In the genomic region with DNA sequence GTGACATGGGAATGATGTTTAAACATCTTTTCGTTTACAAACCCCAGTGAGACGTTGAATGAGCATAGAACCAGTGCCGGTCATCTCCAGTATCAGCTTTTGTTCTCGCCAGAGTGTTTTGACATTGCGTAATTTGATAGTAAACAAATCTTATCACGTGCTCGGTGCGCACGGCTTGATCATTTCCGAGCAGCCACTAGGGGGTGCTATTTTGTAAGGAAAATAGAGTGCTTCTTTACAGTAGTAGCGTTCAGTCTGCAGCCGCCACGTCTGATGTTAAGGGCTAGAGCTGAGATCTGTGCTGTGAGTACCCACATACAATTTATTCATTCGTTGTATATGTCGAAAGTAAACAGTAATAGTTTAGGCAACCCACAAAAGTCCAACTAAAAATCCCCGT, we compare ENCODE assay signal across 8 mouse cellular contexts.
DNase-seq lines count a peak whose midpoint lies in the region; ATAC-seq lines count a peak whose summit lies in the region.

No protein-coding gene starts in this region.

- peak; percentile 55 for DNase-seq in adrenal gland, adult 8-10 months
- peak; percentile 90 for DNase-seq in embryo, embryonic 11 days
- DNase-seq in gastrocnemius, postnatal 4 days (ENCODE audit: low spot score in 2 of 2) = peak; percentile 33 to 69
- DNase-seq in intestine, embryonic 14.5 days (ENCODE audit: low spot score) = peak; percentile 82
- peak; percentile 54 to 60 for DNase-seq in left cerebral cortex, adult 8-10 months (ENCODE audit: low spot score in 2 of 2)
- peak; percentile 61 for DNase-seq in right cerebral cortex, postnatal 25 days
- DNase-seq in T-cell, adult 2 months (ENCODE audit: low spot score) = no peak

- WGBS in intestine, embryonic 14.5 days = 3% methylated on average over 16 of the region's 16 CpGs

- ATAC-seq in intestine, embryonic 14.5 days (replicated peaks; ENCODE audit: low FRiP score, low TSS enrichment, low read depth) = peak; percentile 86
- ATAC-seq in megakaryocyte progenitor cell, adult 5-6 weeks (replicated peaks; ENCODE audit: poor library complexity) = peak; percentile 91

- no peaks in the 10 kb centered on the region for H3K27me3 ChIP-seq in intestine, embryonic 14.5 days (replicated peaks; ENCODE audit: control insufficient read depth, insufficient read depth, low read length)

- peak overlapping the region; percentile 45 for H3K4me2 ChIP-seq in intestine, embryonic 14.5 days (ENCODE audit: low read length)

- 0 out of 2 replicates have a peak overlapping the region, but pooled peaks have one; percentile 13 for H3K4me3 ChIP-seq in intestine, embryonic 14.5 days (ENCODE audit: low read depth, low read length)

- no peaks in the 10 kb centered on the region for H3K36me3 ChIP-seq in intestine, embryonic 14.5 days (ENCODE audit: control insufficient read depth, insufficient read depth, low read length)

- H3K9ac ChIP-seq in intestine, embryonic 14.5 days (ENCODE audit: low read length) = no peak overlapping the region

- no peaks in the 10 kb centered on the region for H3K9me3 ChIP-seq in intestine, embryonic 14.5 days (ENCODE audit: control insufficient read depth, low read length)

- no peak overlapping the region for H3K27ac ChIP-seq in intestine, embryonic 14.5 days (ENCODE audit: low read depth)

- H3K4me1 ChIP-seq in intestine, embryonic 14.5 days (replicated peaks; ENCODE audit: control insufficient read depth, insufficient read depth, low read length) = no peaks in the 10 kb centered on the region
